Mouse (Mus musculus): ENCODE measurements around the gene Mios.

Gene Mios

GRCm38 (mm10) chr6:8278426-8279002 lies 69.5 kb downstream of the Mios start:
- peak; percentile 33 for DNase-seq (ENCODE audit: low read depth)

DNA sequence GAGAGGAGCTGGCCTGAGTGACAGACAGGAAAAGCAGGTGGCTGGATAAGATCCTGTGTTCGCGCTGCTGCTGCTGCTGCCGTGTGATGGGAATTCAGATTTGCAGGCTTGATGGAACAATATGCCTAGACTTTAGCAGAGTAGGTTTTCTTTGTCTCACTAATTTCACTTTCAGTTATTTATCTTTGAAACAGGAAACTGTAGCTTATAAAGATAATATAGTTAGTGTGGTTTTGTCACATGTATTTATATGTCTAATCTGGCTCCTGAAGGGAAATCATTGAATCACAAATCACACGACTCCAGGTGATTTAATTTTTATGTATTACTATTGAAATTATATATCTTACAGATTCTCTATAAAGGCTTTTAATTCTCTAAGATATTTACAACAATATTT lies 74.2 kb downstream of the Mios start:
- DNase-seq (ENCODE audit: low read depth), result no peak

GRCm38 (mm10) chr6:8285401-8285960 lies 76.5 kb downstream of the Mios start:
- no peak for DNase-seq (ENCODE audit: low read depth)

Measured in c-Kit-positive CD71-positive TER-119-negative erythroid progenitor cells, embryonic 14.5 days (primary cell).